Mouse (Mus musculus) myocyte (in vitro differentiated cells): ENCODE measurements at regions not wholly inside any gene's neighbourhood (a gene's known extent, or its start where the extent isn't known, plus 50 kb on each side); places are given as distances from the start of the nearest gene placed in this dataset.

ENCODE experiments used
- H3K27me3 ChIP-seq: one replicate; pipeline ENCODE4 v1.6.1; 2011; ENCODE audit not compliant: control insufficient read depth, insufficient read depth, insufficient read length
- H3K36me3 ChIP-seq: one replicate; pipeline ENCODE4 v1.6.1; 2011; ENCODE audit not compliant: control insufficient read depth, insufficient read depth
- H3K4me2 ChIP-seq: one replicate; pipeline ENCODE4 v1.6.1; 2011; ENCODE audit warnings: low read depth, control low read depth
- H3K4me3 ChIP-seq: one replicate; pipeline ENCODE4 v1.5.1; 2011; ENCODE audit warnings: mild to moderate bottlenecking, control low read depth, moderate library complexity
- H3K79me2 ChIP-seq: one replicate; pipeline ENCODE4 v1.6.1; 2011; ENCODE audit not compliant: control insufficient read depth, insufficient read depth
- H3ac ChIP-seq: one replicate; pipeline ENCODE4 v1.6.1; 2011; ENCODE audit not compliant: control insufficient read depth, insufficient read length
- CEBPB ChIP-seq: IDR thresholded peaks from 2 replicates; pipeline ENCODE4 v1.6.1; 2011; ENCODE audit warnings: mild to moderate bottlenecking, moderate library complexity; ENCODE audit not compliant: poor library complexity, insufficient read depth, severe bottlenecking
- E2F4 ChIP-seq: IDR thresholded peaks from one replicate; pipeline ENCODE4 v1.6.1; 2011; ENCODE audit warnings: mild to moderate bottlenecking, control low read depth, moderate library complexity; ENCODE audit not compliant: insufficient read depth
- MAX ChIP-seq: IDR thresholded peaks from one replicate; pipeline ENCODE4 v1.6.1; 2011; ENCODE audit warnings: low read depth, mild to moderate bottlenecking, control low read depth
- MYOD1 ChIP-seq, 3 experiments: IDR thresholded peaks; one replicate each; pipeline ENCODE4 v1.6.1; 2011; ENCODE audit warnings: control low read depth in 2 of 3, low read depth in 2 of 3, mild to moderate bottlenecking in 2 of 3, moderate library complexity in 1 of 3; ENCODE audit not compliant: insufficient read length in 2 of 3, control insufficient read depth in 1 of 3
- MYOG ChIP-seq, 3 experiments: IDR thresholded peaks; one replicate each; pipeline ENCODE4 v1.6.1; 2011; ENCODE audit warnings: control low read depth in 2 of 3, low read depth in 2 of 3, mild to moderate bottlenecking in 2 of 3; ENCODE audit not compliant: insufficient read length in 2 of 3, control insufficient read depth in 1 of 3, insufficient read depth in 1 of 3
- POLR2A ChIP-seq: IDR thresholded peaks from one replicate; pipeline ENCODE4 v1.6.1; 2011; ENCODE audit warnings: low read depth, mild to moderate bottlenecking, control low read depth, moderate library complexity; ENCODE audit not compliant: insufficient read length
- POLR2AphosphoS2 ChIP-seq: IDR thresholded peaks from one replicate; pipeline ENCODE4 v1.6.1; 2011; ENCODE audit warnings: low read depth, control low read depth; ENCODE audit not compliant: insufficient read length
- REST ChIP-seq: IDR thresholded peaks from one replicate; pipeline ENCODE4 v1.6.1; 2011; ENCODE audit warnings: mild to moderate bottlenecking, control low read depth, moderate library complexity; ENCODE audit not compliant: insufficient read depth, insufficient read length
- SRF ChIP-seq: IDR thresholded peaks from one replicate; pipeline ENCODE4 v1.6.1; 2011; ENCODE audit warnings: low read depth; ENCODE audit not compliant: control insufficient read depth, insufficient read length
- TCF12 ChIP-seq: IDR thresholded peaks from one replicate; pipeline ENCODE4 v1.6.1; 2011; ENCODE audit warnings: mild to moderate bottlenecking, control low read depth; ENCODE audit not compliant: poor library complexity, insufficient read depth, severe bottlenecking
- TCF3 ChIP-seq: IDR thresholded peaks from one replicate; pipeline ENCODE4 v1.6.1; 2011; ENCODE audit warnings: low read depth, control low read depth; ENCODE audit not compliant: insufficient read length
- USF1 ChIP-seq: IDR thresholded peaks from one replicate; pipeline ENCODE4 v1.6.1; 2011; ENCODE audit warnings: low read depth, mild to moderate bottlenecking, control low read depth, moderate library complexity

- Histone ChIP-seq H3K79me2 (no peaks in the 10 kb centered on the region), H3K27me3 (peaks cover 52% of the 10 kb centered on the region), H3K36me3 (no peaks in the 10 kb centered on the region), H3ac (no peak overlapping the region), H3K4me3 (no peak overlapping the region), H3K4me2 (no peak overlapping the region)
- TF ChIP-seq TCF12 (no peak), TCF3 (no peak), MYOG (IDR thresholded peaks at IDR 0.05; ENCODE audit: control insufficient read depth in 1 of 3, insufficient read depth in 1 of 3, insufficient read length in 2 of 3, low read depth in 2 of 3) (no peak), USF1 (no peak), MAX (no peak)
These were observed 67.2 kb upstream of the Slc22a12 start for GRCm38 (mm10) chr19:6610051-6610450.

GRCm38 (mm10) chr19:6607501-6607900 is 64.7 kb upstream of the Slc22a12 start:
- Histone ChIP-seq H3K79me2 (no peaks in the 10 kb centered on the region), H3K36me3 (no peaks in the 10 kb centered on the region), H3K27me3 (peaks cover 51% of the 10 kb centered on the region), H3K4me2 (no peak overlapping the region), H3K4me3 (no peak overlapping the region), H3ac (no peak overlapping the region)
- no peak for TF ChIP-seq E2F4

DNA sequence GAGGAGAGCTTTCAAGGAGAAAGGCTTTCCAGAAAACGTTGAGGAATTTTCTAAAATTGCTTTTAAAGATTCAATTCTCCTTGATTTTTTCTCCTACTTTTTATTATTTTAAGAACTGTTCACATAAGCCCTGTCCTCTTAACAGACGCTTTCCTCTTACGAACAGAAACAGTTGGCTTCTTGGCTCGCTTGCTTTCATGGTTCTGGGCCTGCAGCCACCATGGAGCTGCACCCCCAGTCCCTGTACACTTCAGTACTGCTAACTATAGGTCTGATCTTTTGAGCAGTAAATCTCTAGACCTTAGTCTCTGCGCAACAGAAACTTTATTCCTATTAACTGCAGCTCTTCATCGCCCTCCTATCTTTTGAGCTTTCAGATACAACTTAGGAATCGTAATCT is 63.8 kb upstream of the Slc22a12 start:
- H3K27me3 ChIP-seq = peaks cover 43% of the 10 kb centered on the region
- TF ChIP-seq CEBPB = no peak
- TF ChIP-seq TCF3 = no peak
- no peak for TF ChIP-seq USF1
- TF ChIP-seq TCF12 = no peak
- no peak for TF ChIP-seq SRF
- TF ChIP-seq MYOG (IDR thresholded peaks at IDR 0.05; ENCODE audit: control insufficient read depth in 1 of 3, insufficient read depth in 1 of 3, insufficient read length in 2 of 3, low read depth in 2 of 3) = no peak
- no peak for TF ChIP-seq MYOD1 (IDR thresholded peaks at IDR 0.05; ENCODE audit: control insufficient read depth in 1 of 3, insufficient read length in 2 of 3, low read depth in 2 of 3)
- no peak for TF ChIP-seq MAX
- TF ChIP-seq POLR2AphosphoS2 = no peak
- no peaks in the 10 kb centered on the region for H3K79me2 ChIP-seq

DNA sequence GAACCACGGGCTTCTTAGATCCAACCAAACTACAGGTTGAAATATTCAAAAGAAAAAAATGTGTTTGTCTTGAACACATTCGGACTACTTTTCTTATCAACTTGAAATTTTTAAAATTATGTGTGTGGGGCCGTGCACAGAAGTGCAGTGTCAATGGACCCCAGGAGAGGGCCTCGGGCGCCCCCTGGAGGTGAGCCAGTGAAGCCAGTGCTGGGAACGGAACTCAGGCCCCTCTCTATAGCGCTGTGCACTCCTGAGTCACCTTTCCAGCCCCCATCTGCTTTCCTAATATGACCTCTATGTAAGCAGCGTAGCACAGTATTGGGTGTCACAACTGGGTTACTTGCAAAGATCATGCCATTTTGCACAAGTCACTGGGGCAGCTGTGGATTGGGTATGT is 61.9 kb upstream of the Slc22a12 start:
- no peak overlapping the region for H3ac ChIP-seq
- TF ChIP-seq POLR2A (no peak), CEBPB (no peak), E2F4 (no peak), MYOD1 (IDR thresholded peaks at IDR 0.05; ENCODE audit: control insufficient read depth in 1 of 3, insufficient read length in 2 of 3, low read depth in 2 of 3) (no peak), TCF12 (no peak), REST (no peak), TCF3 (no peak), SRF (no peak), MAX (no peak), POLR2AphosphoS2 (no peak), USF1 (no peak), MYOG (IDR thresholded peaks at IDR 0.05; ENCODE audit: control insufficient read depth in 1 of 3, insufficient read depth in 1 of 3, insufficient read length in 2 of 3, low read depth in 2 of 3) (no peak)
- no peaks in the 10 kb centered on the region for H3K79me2 ChIP-seq
- H3K4me2 ChIP-seq = no peak overlapping the region
- H3K4me3 ChIP-seq = no peak overlapping the region
- H3K36me3 ChIP-seq = no peaks in the 10 kb centered on the region
- peaks cover 49% of the 10 kb centered on the region for H3K27me3 ChIP-seq

More for the DNA sequence above, 63.8 kb upstream of the Slc22a12 start:
- Histone ChIP-seq H3K4me2 (no peak overlapping the region), H3K36me3 (no peaks in the 10 kb centered on the region), H3K4me3 (no peak overlapping the region), H3ac (no peak overlapping the region)

DNA sequence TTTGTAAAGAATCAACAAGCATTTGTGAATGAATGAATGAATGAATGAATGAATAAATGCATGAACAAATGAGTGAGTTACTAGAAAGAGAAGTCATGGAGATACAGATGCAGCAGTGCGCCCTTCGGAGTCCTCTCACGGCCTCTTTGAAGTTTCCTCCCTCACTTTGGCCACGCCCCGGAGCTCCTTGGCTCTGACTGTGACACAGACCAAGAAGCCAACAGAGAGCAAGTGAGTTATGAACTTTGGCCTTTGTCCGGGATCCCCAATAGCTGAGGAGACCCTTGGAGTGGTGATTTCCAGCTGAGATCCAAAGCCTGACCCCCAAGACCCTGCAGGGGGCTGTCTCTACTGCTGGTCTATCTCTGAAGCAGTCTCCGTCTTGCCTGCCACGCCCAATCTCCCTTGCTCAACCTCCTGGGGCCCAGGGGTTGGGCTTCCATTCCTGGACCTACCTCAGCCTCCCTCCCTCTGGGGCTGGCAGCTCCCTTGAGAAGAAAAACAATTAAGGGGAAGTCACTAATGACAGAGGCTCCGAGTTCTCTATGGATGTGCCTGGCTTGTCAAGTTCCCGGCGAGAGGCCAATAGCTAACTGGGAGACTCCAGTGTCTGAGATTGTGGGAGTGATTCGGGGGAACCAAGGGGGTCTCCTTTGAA is 58.2 kb upstream of the Slc22a12 start:
- no peak overlapping the region for H3K4me2 ChIP-seq
- no peak overlapping the region for H3K4me3 ChIP-seq
- no peak overlapping the region for H3ac ChIP-seq
- TF ChIP-seq CEBPB (no peak), MYOD1 (IDR thresholded peaks at IDR 0.05; ENCODE audit: control insufficient read depth in 1 of 3, insufficient read length in 2 of 3, low read depth in 2 of 3) (no peak), MYOG (IDR thresholded peaks at IDR 0.05; ENCODE audit: control insufficient read depth in 1 of 3, insufficient read depth in 1 of 3, insufficient read length in 2 of 3, low read depth in 2 of 3) (no peak), POLR2A (no peak), SRF (no peak), E2F4 (no peak), POLR2AphosphoS2 (no peak), MAX (no peak), TCF3 (no peak), USF1 (no peak), REST (no peak), TCF12 (no peak)
- no peaks in the 10 kb centered on the region for H3K79me2 ChIP-seq
- H3K27me3 ChIP-seq = peaks cover 38% of the 10 kb centered on the region
- H3K36me3 ChIP-seq = no peaks in the 10 kb centered on the region

- Histone ChIP-seq H3K27me3 (peaks cover 50% of the 10 kb centered on the region), H3K79me2 (no peaks in the 10 kb centered on the region), H3K4me2 (no peak overlapping the region), H3K4me3 (no peak overlapping the region), H3K36me3 (no peaks in the 10 kb centered on the region), H3ac (no peak overlapping the region)
- no peak for TF ChIP-seq POLR2A
- TF ChIP-seq REST = no peak
- no peak for TF ChIP-seq TCF12
- no peak for TF ChIP-seq POLR2AphosphoS2
- no peak for TF ChIP-seq MYOG (IDR thresholded peaks at IDR 0.05; ENCODE audit: control insufficient read depth in 1 of 3, insufficient read depth in 1 of 3, insufficient read length in 2 of 3, low read depth in 2 of 3)
- no peak for TF ChIP-seq CEBPB
- TF ChIP-seq MAX = no peak
- no peak for TF ChIP-seq SRF
- no peak for TF ChIP-seq TCF3
- TF ChIP-seq E2F4 = no peak
These were observed 56.4 kb upstream of the Slc22a12 start for GRCm38 (mm10) chr19:6599281-6599680.
